Mouse (Mus musculus): ENCODE results near the gene Uck1. TPM values are rescaled to one million over a fixed set of nuclear protein-coding genes. Genes with fewer than 3 reads are reported as not detected.

Uck1 gene
- polyA plus RNA-seq, 1 experiment from 2014 or later = 67.5 TPM

- ATAC-seq (no peak), DNase-seq (ENCODE audit: low read depth, low spot score) (no peak)
- H3K27me3 ChIP-seq = no peaks in the 10 kb centered on the region
- TF ChIP-seq CTCF (IDR thresholded peaks at IDR 0.05) = no peak
- CTCF ChIA-PET = no interaction called here
- in situ Hi-C loops (cut with MboI; ENCODE audit: low pct_unique_long_range_greater_than_20kb) = no loop called here
- POLR2A ChIA-PET = no interaction called here
These were observed 39.9 kb downstream of the Uck1 start for GRCm38 (mm10) chr2:32220021-32220420.

GRCm38 (mm10) chr2:32219501-32219900, 40.5 kb downstream of the Uck1 start:
- in situ Hi-C loops (cut with MboI; ENCODE audit: low pct_unique_long_range_greater_than_20kb) = no loop called here
- DNase-seq (ENCODE audit: low read depth, low spot score) (no peak), ATAC-seq (no peak)
- H3K27me3 ChIP-seq = no peaks in the 10 kb centered on the region
- ChIA-PET POLR2A (no interaction called here), CTCF (no interaction called here)
- no peak for TF ChIP-seq CTCF (IDR thresholded peaks at IDR 0.05)

DNA sequence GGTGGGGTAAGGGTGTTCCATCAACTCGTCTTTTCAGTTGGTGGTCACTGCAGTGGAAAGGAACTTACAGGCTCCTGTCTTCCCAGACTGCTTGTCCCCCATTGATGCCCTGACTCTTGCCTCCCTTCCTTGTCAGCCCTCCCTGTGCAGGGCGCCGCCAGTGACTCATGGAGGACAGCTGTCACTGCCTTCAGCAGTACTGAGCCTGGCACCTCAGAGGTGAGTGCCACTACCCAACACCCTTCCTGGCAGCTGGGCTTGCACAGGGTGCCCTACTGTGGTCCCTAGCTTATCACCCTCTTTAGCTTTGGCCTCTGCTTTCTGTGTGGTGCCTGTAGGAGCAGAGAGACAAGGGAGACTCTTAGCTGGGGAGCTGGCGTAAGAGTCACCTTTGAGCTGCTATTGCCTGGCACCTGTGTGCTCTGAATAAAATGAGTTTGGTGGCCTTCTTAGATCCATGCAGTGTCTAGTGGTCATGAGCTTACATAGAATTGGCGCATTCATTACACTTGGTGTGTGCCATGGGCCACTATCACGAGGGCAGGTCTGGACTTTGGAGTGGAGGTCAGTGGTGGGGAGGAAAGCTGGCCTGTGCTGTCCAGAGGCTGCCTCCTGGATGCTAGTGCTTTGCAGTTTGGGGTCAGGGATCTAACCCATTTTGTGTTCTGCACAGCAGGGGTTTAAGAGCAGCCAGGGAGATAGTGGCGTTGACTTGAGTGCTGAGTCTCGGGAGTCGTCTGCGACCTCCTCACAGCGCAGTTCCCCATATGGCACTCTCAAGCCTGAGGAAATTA, 41.2 kb downstream of the Uck1 start:
- POLR2A ChIA-PET = no interaction called here
- in situ Hi-C loops (cut with MboI; ENCODE audit: low pct_unique_long_range_greater_than_20kb) = no loop called here
- no peak for ATAC-seq

GRCm38 (mm10) chr2:32218113-32218512, 41.8 kb downstream of the Uck1 start:
- in situ Hi-C loops (cut with MboI; ENCODE audit: low pct_unique_long_range_greater_than_20kb) = no loop called here
- POLR2A ChIA-PET = no interaction called here

More for the DNA sequence above, 41.2 kb downstream of the Uck1 start:
- H3K27me3 ChIP-seq = no peaks in the 10 kb centered on the region
- no peak for TF ChIP-seq CTCF (IDR thresholded peaks at IDR 0.05)
- no peak for DNase-seq (ENCODE audit: low read depth, low spot score)
- CTCF ChIA-PET = interaction anchor here (1.2 kb wide), 1 partner anchor 17 kb away, joined by 3 read pairs; the partner anchor contains the start of gene Pomt1

GRCm38 (mm10) chr2:32217656-32218055, 42.3 kb downstream of the Uck1 start:
- TF ChIP-seq CTCF (IDR thresholded peaks at IDR 0.05) = no peak
- ChIA-PET POLR2A (no interaction called here), CTCF (interaction anchor here (1.2 kb wide), 1 partner anchor 18 kb away, joined by 3 read pairs; the partner anchor contains the start of gene Pomt1)
- no peak for ATAC-seq
- in situ Hi-C loops (cut with MboI; ENCODE audit: low pct_unique_long_range_greater_than_20kb) = no loop called here
- no peaks in the 10 kb centered on the region for H3K27me3 ChIP-seq
- DNase-seq (ENCODE audit: low read depth, low spot score) = no peak

More at GRCm38 (mm10) chr2:32218113-32218512, 41.8 kb downstream of the Uck1 start:
- no peak for ATAC-seq
- H3K27me3 ChIP-seq = no peaks in the 10 kb centered on the region
- CTCF ChIA-PET = interaction anchor here (1.2 kb wide), 1 partner anchor 18 kb away, joined by 3 read pairs; the partner anchor contains the start of gene Pomt1
- TF ChIP-seq CTCF (IDR thresholded peaks at IDR 0.05) = no peak
- DNase-seq (ENCODE audit: low read depth, low spot score) = no peak

GRCm38 (mm10) chr2:32216506-32216905, 43.5 kb downstream of the Uck1 start:
- ATAC-seq (no peak), DNase-seq (ENCODE audit: low read depth, low spot score) (no peak)
- no peaks in the 10 kb centered on the region for H3K27me3 ChIP-seq
- in situ Hi-C loops (cut with MboI; ENCODE audit: low pct_unique_long_range_greater_than_20kb) = no loop called here
- CTCF ChIA-PET = no interaction called here
- POLR2A ChIA-PET = no interaction called here
- no peak for TF ChIP-seq CTCF (IDR thresholded peaks at IDR 0.05)

DNA sequence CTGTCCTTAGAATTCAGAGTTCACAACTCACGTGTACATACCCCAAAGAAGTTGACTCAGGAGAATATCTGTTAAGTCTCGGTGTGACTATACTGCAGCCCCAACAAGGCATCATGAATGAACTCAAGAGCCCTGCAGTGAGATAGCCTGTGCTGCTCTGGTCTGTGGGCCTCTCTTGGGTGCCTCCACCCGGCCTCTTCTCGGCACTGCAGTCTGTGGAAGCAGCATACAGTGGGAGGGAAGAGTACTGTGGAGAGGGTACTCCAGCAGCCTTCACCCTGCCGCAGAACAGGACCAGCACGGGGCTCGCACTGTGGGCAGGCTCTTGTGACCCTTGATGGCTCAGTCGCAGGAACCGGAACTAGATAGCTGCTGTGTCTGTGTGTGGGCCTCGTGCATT, 44.4 kb downstream of the Uck1 start:
- ATAC-seq = no peak
- CTCF ChIA-PET = no interaction called here
- H3K27me3 ChIP-seq = no peaks in the 10 kb centered on the region
- no peak for TF ChIP-seq CTCF (IDR thresholded peaks at IDR 0.05)
- POLR2A ChIA-PET = no interaction called here
- in situ Hi-C loops (cut with MboI; ENCODE audit: low pct_unique_long_range_greater_than_20kb) = no loop called here
- DNase-seq (ENCODE audit: low read depth, low spot score) = no peak

GRCm38 (mm10) chr2:32213000-32213399, 47.0 kb downstream of the Uck1 start:
- H3K27me3 ChIP-seq = no peaks in the 10 kb centered on the region
- ATAC-seq = no peak
- in situ Hi-C loops (cut with MboI; ENCODE audit: low pct_unique_long_range_greater_than_20kb) = no loop called here
- DNase-seq (ENCODE audit: low read depth, low spot score) = no peak
- ChIA-PET POLR2A (interaction anchor here (0.7 kb wide), 1 partner anchor 154 kb away, joined by 3 read pairs; no protein-coding TSS in a partner anchor), CTCF (interaction anchor here (1.0 kb wide), 1 partner anchor 23 kb away, joined by 3 read pairs; no protein-coding TSS in a partner anchor)
- no peak for TF ChIP-seq CTCF (IDR thresholded peaks at IDR 0.05)

- ChIA-PET CTCF (no interaction called here), POLR2A (no interaction called here)
- ATAC-seq (no peak), DNase-seq (ENCODE audit: low read depth, low spot score) (no peak)
- TF ChIP-seq CTCF (IDR thresholded peaks at IDR 0.05) = no peak
- in situ Hi-C loops (cut with MboI; ENCODE audit: low pct_unique_long_range_greater_than_20kb) = no loop called here
- no peaks in the 10 kb centered on the region for H3K27me3 ChIP-seq
These were observed 48.3 kb downstream of the Uck1 start for GRCm38 (mm10) chr2:32211689-32212088.

DNA sequence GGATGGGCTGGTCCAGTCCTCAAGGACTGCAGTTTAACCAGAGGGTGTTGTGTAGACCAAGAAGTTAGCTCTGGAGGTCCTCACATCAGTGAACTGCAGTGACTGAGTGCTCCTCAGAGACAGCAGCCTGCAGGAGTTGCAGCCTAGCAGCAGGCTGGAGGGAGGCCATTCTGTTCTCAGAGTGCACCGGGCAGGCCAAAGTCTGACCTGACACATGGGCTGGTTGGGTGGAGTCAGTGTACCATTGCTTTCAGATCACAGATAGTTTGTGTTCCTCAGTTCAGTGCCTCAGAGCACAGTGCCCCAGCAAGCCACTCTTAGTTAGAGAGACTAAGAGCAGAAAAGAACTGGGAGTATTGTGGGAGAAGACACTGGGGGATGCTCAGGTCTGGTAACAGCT, 52.3 kb downstream of the Uck1 start:
- in situ Hi-C loops (cut with MboI; ENCODE audit: low pct_unique_long_range_greater_than_20kb) = no loop called here
- H3K27me3 ChIP-seq = no peaks in the 10 kb centered on the region
- ATAC-seq (no peak), DNase-seq (ENCODE audit: low read depth, low spot score) (no peak)
- CTCF ChIA-PET = no interaction called here
- TF ChIP-seq CTCF (IDR thresholded peaks at IDR 0.05) = no peak
- POLR2A ChIA-PET = no interaction called here

Other genes starting within 250 kb of the Uck1 start
- 0.08 TPM for gene Fam78a, start 175.3 kb downstream of the Uck1 start, polyA plus RNA-seq (2021)
- gene Plpp7, start 164.6 kb downstream of the Uck1 start, polyA plus RNA-seq (2021) = 0.05 TPM
- 81.9 TPM for gene Prrc2b, start 109.1 kb downstream of the Uck1 start, polyA plus RNA-seq (2021)
- 32.1 TPM for gene Pomt1, start 23.6 kb downstream of the Uck1 start, polyA plus RNA-seq (2021)
- 70.8 TPM for gene Golga2, start 27.2 kb upstream of the Uck1 start, polyA plus RNA-seq (2021)
- gene Swi5, start 27.9 kb upstream of the Uck1 start, polyA plus RNA-seq (2021) = 400 TPM
- 69.7 TPM for gene Ciz1, start 92.2 kb upstream of the Uck1 start, polyA plus RNA-seq (2021)
- 18.0 TPM for gene Dnm1, start 93.2 kb upstream of the Uck1 start, polyA plus RNA-seq (2021)
- gene 1110008P14Rik, start 121.8 kb upstream of the Uck1 start, polyA plus RNA-seq (2021) = 89.4 TPM
- 98.7 TPM for gene Lcn2, start 128.1 kb upstream of the Uck1 start, polyA plus RNA-seq (2021)
- 53.1 TPM for gene Ptges2, start 135.7 kb upstream of the Uck1 start, polyA plus RNA-seq (2021)
- gene Naif1, start 190.3 kb upstream of the Uck1 start, polyA plus RNA-seq (2021) = 5.9 TPM
- 18.5 TPM for gene Slc25a25, start 191.3 kb upstream of the Uck1 start, polyA plus RNA-seq (2021)